Mouse (Mus musculus) layer of hippocampus, adult 9-10 months (tissue): Measurements from ENCODE around the gene Pax6.

Experiments used
- DNase-seq: peaks from one replicate; pipeline ENCODE4 v3.0.0; 2022; ENCODE audit warnings: low spot score

Pax6 gene

DNA sequence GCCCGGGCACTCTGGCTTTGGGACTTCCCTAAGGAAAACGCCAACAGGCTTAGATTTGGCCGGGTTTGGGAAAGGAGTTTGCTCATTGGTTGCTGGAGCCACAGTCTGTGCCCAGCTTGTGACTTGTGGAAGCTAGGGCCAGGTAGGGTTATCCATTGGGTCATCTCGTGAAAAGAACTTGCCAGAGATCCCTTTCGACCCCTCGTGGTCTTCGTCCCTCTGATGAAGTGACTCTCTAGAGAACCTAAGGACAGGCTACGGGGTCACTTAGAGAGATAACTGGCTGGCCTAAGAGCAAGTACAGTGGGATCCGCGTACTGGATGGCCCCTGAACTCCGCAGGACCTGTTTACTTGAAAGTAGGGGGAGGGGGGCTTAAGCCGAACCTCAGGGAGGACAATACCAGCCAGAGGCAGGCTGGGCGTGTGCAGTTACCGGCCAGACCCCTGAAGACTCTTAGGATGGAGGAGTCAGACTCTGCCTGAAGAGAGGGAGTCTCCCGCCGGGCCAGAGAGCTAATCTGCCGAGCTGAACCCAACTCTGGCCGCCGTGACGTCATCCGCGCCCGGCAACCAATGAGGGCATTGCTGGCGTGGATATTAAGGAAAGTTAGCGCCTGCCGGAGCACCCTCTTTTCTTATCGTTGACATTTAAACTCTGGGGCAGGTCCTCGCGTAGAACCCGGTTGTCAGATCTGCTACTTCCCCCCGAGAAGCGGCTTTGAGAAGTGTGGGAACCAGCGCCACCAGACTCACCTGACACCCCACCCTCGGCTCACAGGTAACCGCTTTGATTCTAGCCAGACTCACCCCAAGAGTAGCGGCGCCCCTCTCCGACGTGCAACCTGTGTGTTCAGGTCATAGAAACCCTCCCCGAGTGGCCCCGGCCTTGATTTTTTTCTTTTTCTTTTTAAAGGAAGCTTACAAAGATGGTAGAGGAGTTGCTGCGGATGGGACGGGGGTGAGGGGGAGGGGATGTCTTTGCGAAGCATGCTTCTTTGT lies at the start of gene Pax6:
Gene Pax6, plus strand, starts transcription at position 630 of the 1,000 bp plus-strand sequence.
- no peak for DNase-seq

GRCm38 (mm10) chr2:105648933-105649332 lies 19.8 kb upstream of the Pax6 start:
- no peak for DNase-seq

GRCm38 (mm10) chr2:105656456-105656855 lies 12.2 kb upstream of the Pax6 start:
- DNase-seq, result no peak

GRCm38 (mm10) chr2:105659350-105659749 lies 9.3 kb upstream of the Pax6 start:
- no peak for DNase-seq

- no peak for DNase-seq
Measured at GRCm38 (mm10) chr2:105659926-105660873, 8.5 kb upstream of the Pax6 start.

DNA sequence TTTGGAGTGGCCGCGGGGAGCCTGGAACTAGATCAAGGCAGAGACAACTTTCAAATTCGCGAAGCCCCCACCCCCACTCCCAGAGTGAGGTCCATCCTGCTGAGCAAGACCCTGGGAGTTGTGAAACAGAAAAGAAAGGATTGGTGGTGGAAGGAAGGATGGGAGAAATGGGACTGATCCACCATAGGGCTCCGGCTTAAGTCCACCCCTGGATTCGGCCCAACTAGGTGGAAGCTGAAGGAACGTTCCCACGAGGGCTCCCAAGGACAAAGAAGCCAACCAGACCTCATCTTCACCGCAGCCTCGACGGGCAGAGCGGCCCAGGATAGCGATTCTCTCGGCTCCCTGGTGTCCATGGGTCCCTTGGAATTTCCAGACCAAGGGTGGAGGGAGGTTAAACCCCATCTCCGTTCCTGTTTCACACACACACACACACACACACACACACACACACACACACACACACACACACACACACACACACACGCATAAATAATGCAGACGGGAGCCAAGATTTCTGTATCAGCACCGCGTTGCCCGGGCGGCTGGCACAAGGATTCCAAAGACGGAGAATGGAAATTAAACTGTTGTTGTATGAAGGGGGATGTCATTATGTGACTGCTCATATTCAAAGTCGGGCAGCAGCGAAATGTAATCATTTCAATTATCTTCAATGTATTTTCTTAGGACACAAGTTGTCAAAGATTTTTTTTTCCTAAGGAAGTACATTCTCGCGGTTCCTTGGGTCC lies 7.7 kb upstream of the Pax6 start:
- DNase-seq, result no peak

GRCm38 (mm10) chr2:105661623-105662066 lies 7.1 kb upstream of the Pax6 start:
- DNase-seq, result no peak

- DNase-seq, result no peak
Measured at GRCm38 (mm10) chr2:105662121-105662520, 6.6 kb upstream of the Pax6 start.

DNA sequence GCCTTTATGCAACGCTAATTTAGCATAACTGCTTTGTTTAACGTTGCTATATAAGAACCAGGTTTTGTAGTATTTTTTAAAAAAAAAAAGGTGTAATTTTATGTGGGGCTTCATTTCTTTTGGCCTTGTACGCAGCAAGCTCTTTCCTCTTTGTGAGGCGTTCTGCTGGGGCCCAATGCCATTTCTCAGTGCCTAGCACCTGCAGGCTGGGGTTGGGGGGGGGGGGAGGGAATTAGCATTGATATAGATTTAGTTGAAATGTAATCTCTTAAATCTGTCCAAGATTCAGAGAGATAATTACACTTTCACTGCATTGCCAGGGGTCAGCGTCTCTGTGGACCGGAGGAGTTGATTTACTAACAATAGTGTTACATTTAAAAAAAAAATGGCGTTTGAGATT lies 6.1 kb upstream of the Pax6 start:
- no peak for DNase-seq

- DNase-seq, result no peak
Measured at GRCm38 (mm10) chr2:105663101-105663511, 5.6 kb upstream of the Pax6 start.

DNA sequence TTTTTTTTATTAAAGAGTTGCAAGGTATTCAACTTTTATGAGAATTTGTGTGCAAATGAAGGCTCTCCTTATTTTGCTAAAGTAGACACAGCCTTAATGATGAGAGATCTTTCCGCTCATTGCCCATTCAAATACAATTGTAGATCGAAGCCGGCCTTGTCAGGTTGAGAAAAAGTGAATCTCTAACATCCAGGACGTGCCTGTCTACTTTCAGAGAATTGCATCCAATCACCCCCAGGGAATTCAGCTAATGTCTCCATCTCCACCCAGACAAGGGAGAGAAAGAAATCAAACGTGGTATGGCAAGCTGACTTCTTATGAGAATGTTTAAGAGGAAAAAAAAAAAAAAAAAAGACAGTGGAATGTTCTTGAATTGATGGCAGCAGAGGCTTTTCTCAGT lies 3.7 kb upstream of the Pax6 start:
- DNase-seq, result no peak

DNA sequence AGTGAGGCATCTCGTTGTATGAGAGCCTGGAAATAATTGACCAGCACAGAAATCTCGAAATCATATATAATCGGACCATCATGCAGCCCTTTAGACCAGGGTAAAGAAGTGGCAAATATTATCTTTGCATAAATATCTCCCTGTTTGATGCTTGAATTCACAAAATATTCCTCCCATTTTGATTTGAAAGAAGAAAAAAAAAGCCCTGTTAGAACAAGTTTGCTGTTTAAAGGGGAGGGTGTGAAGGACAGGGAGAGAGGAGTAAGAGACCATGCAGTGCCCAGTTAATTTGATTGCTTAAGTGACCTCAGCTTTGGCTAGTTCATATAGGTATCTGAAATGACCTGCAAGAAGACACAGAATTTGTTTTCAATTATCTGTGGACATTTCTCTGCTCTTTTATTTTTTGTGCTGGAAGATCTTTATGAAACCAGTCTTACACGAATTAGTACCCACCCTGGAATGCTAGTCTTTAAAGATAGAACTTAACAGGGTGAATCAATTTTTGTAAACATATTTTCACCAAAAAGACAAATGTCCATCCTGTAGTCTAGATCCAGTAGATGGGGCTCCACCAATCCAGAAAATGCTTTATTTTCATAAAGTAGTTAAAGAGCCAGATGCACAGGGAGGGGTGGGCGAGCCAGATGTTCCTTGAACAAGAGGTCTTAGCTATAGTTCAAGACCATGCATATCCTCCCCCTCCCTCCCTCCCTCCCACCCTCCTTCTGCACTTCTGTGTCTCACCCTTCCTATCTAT lies 3.0 kb upstream of the Pax6 start:
- DNase-seq, result no peak

DNA sequence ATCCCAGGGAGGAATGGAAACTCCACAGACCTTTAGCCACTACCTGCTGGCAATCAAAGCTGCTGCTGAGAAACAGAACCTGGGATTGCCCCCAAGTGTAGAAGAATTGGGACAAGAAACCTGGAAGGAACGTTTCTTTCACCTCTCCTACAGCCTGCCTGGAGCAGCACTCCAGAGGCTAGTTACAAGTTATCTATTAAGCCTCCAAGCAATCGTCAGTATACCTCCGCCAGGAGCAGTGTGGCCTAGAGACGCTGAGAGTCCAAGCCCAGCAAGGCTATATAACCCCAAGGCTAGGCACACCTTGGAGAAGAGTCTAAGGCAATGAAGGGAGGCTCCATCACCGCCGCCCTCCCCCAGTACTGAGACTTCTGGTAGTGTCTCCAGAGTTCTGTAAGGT lies 2.4 kb upstream of the Pax6 start:
- no peak for DNase-seq

DNA sequence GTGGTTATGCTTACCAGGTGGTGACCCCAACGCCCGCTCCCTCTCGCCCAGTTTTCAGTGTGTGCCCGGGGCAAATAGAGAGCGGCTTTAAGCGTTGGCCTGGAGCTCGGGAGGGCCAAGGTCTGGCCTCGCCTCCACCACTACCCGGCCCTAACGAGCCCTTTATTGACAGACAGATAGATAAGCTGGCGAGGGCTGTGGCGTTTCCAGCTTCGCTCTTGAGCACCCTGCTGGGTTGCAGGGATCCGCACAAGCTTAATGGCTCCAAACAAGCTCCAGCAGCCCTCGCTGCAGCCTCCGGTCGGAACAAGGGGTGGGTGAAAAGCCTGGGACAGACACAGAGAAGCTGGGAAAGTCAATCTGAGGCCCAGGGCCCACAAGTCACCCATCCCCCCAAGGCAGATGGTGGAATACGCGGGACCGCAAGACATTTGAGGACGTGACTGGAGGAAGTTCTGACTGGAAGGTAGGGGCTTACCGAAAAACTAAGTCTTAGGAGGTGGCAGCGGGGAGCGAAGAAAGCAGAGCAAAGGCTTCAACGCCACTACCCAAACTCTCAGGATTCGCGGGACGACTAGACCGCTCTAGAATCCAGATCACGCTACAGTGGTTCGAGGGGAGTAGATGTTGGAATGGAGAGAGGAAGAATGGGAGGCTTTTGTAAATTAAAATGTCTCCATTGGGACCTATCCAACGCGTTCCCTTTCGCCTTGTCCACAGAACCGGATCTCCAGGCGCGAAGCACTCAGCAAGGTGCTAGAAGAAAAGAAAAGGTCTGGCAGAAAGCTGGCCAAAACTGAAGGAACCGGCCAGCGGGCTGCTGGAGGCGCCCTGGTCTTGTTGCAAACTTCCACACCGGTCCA lies 1.7 kb upstream of the Pax6 start:
- DNase-seq, result no peak

GRCm38 (mm10) chr2:105667626-105667950 lies 1.1 kb upstream of the Pax6 start:
- no peak for DNase-seq

GRCm38 (mm10) chr2:105669371-105669861 lies 716 bp downstream of the Pax6 start:
- no peak for DNase-seq

- DNase-seq, result no peak
Measured at GRCm38 (mm10) chr2:105669881-105670730, 1.4 kb downstream of the Pax6 start.

DNA sequence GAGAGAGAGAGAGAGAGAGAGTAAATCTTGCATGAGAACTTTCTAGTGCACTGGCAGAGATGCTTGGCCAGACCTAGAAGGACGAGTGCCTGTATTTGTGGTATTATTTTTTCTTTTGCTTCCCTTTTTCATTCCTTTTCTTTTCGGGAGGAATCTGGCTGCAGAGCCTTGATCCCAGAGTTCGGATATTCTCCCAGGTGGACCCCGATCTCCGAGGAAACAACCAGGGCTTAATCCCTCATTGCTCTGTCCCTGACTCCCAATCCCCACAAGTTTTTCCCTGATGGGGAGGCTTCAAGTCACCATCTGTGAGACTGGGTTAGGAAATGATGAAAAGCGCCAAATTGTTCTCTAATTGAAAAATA lies 2.0 kb downstream of the Pax6 start:
- DNase-seq, result no peak

GRCm38 (mm10) chr2:105671116-105671797 lies 2.6 kb downstream of the Pax6 start:
- DNase-seq, result no peak
